Mouse (Mus musculus): ENCODE data around the gene Ears2.

Gene Ears2

GRCm38 (mm10) chr7:122066945-122067516, at the start of gene Ears2, which contains the start of gene Ubfd1:
Ears2 (minus strand) TSS chr7:122067263.
Ubfd1 (plus strand) TSS chr7:122067175.
- DNase-seq (ENCODE audit: low read depth, low spot score), result peak; percentile 98

GRCm38 (mm10) chr7:122108206-122108605, 41.1 kb upstream of the Ears2 start:
- DNase-seq (ENCODE audit: low read depth, low spot score), result no peak

GRCm38 (mm10) chr7:122101747-122102244, 34.7 kb upstream of the Ears2 start, which contains the start of gene Ndufab1:
Ndufab1 (minus strand) TSS chr7:122101886.
- peak; percentile 91 for DNase-seq (ENCODE audit: low read depth, low spot score)

GRCm38 (mm10) chr7:122101014-122101746, 34.1 kb upstream of the Ears2 start:
- DNase-seq (ENCODE audit: low read depth, low spot score), result peak; percentile 53

- DNase-seq (ENCODE audit: low read depth, low spot score), result peak; percentile 84
These were observed 32.2 kb upstream of the Ears2 start for GRCm38 (mm10) chr7:122099222-122099621.

GRCm38 (mm10) chr7:122098009-122098408, 30.9 kb upstream of the Ears2 start:
- no peak for DNase-seq (ENCODE audit: low read depth, low spot score)

GRCm38 (mm10) chr7:122094564-122095330, 27.7 kb upstream of the Ears2 start:
- peak; percentile 77 for DNase-seq (ENCODE audit: low read depth, low spot score)

GRCm38 (mm10) chr7:122087195-122087982, 20.3 kb upstream of the Ears2 start:
- no peak for DNase-seq (ENCODE audit: low read depth, low spot score)

GRCm38 (mm10) chr7:122081071-122081470, 14.0 kb upstream of the Ears2 start:
- DNase-seq (ENCODE audit: low read depth, low spot score), result no peak

GRCm38 (mm10) chr7:122079798-122080554, 12.9 kb upstream of the Ears2 start:
- no peak for DNase-seq (ENCODE audit: low read depth, low spot score)

GRCm38 (mm10) chr7:122074374-122074773, 7.3 kb upstream of the Ears2 start:
- no peak for DNase-seq (ENCODE audit: low read depth, low spot score)

GRCm38 (mm10) chr7:122067517-122068381, 686 bp upstream of the Ears2 start:
- no peak for DNase-seq (ENCODE audit: low read depth, low spot score)

- DNase-seq (ENCODE audit: low read depth, low spot score), result no peak
These were observed 740 bp downstream of the Ears2 start for GRCm38 (mm10) chr7:122066102-122066944.

- DNase-seq (ENCODE audit: low read depth, low spot score), result no peak
These were observed 1.4 kb downstream of the Ears2 start for GRCm38 (mm10) chr7:122065656-122066055.

- DNase-seq (ENCODE audit: low read depth, low spot score), result no peak
These were observed 10.4 kb downstream of the Ears2 start for GRCm38 (mm10) chr7:122056633-122057032.

- DNase-seq (ENCODE audit: low read depth, low spot score), result peak; percentile 21
These were observed 16.2 kb downstream of the Ears2 start for GRCm38 (mm10) chr7:122050834-122051233.

- no peak for DNase-seq (ENCODE audit: low read depth, low spot score)
These were observed 18.9 kb downstream of the Ears2 start for GRCm38 (mm10) chr7:122048191-122048590.

- no peak for DNase-seq (ENCODE audit: low read depth, low spot score)
These were observed 20.2 kb downstream of the Ears2 start for GRCm38 (mm10) chr7:122046813-122047212.

- no peak for DNase-seq (ENCODE audit: low read depth, low spot score)
These were observed 21.4 kb downstream of the Ears2 start for GRCm38 (mm10) chr7:122045711-122046110.
